Comparison of ENCODE assay signal across 8 mouse cellular contexts in the genomic region with DNA sequence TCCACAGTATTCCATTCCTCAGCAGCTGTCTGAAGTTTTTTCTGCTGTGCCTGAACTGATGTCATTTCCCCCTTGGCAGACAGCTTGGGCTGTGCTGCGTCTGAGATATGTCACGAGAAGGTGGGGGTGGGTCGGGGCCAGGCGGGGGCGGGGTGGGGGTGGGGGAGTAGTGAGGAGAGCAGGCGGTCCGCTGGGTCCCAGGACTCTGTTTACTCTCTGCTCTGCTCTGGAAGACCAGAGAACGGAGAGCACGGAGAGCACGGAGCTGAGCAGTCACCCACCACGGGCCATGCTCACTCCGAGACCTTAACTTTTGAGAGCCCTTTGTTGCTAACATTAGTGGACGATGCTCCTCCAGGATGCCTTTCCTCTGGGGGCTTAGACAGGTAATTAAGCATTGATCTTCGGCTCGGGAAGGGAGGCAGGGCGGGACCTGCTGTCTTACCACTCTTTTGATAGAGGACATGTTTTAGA. TPM values are rescaled to one million over a fixed set of nuclear protein-coding genes. Genes with fewer than 3 reads are reported as not detected.
DNase-seq lines count a peak whose midpoint lies in the region.

No protein-coding gene starts in this region.

- peak; percentile 97 for DNase-seq in heart, adult 11 months
- DNase-seq in heart, postnatal 25 days (ENCODE audit: low spot score) = no peak
- peak; percentile 78 to 83 for DNase-seq in heart, adult 18-20 months
- peak; percentile 66 for DNase-seq in kidney, postnatal 14 days
- peak; percentile 73 to 83 for DNase-seq in lung, postnatal 4 days
- DNase-seq in thymus, postnatal 14 days = no peak
- DNase-seq in cerebellum, postnatal 36 days = no peak
- DNase-seq in thymus, postnatal 25 days = no peak

- intact Hi-C loops in heart, postnatal 25 days (cut with DNase I) = no loop called here

RNA-seq across cellular contexts. Expression of a gene that starts 24.3 kb away (rescaled TPM):
- 10 to 100 TPM; 48.5 to 54.4 TPM for total RNA-seq in heart, postnatal 25 days (2021)
- total RNA-seq in heart, adult 18-20 months (2021) = 10 to 100 TPM; 46.9 to 60.7 TPM

RNA-seq across cellular contexts. Expression of a gene that starts 49.7 kb away (rescaled TPM):
- total RNA-seq in heart, postnatal 25 days (2021) = not detected
- total RNA-seq in heart, adult 18-20 months (2021) = not detected

RNA-seq across cellular contexts. Expression of a gene that starts 50.1 kb away (rescaled TPM):
- total RNA-seq in heart, postnatal 25 days (2021) = 1 to 10 TPM; 3.1 to 4.2 TPM
- 1 to 10 TPM; 2.0 to 2.8 TPM for total RNA-seq in heart, adult 18-20 months (2021)

RNA-seq across cellular contexts. Expression of a gene that starts 50.2 kb away (rescaled TPM):
- 10 to 100 TPM; 33.2 to 37.0 TPM for total RNA-seq in heart, postnatal 25 days (2021)
- total RNA-seq in heart, adult 18-20 months (2021) = 10 to 100 TPM; 34.6 to 38.1 TPM

Comparison
In these comparisons a context has a peak if more than half of its experiments do, and no peak if none do; other contexts are left out.
1. DNase-seq: peak in heart, adult 11 months (single experiment), heart, adult 18-20 months (2 of 2), kidney, postnatal 14 days (single experiment) and lung, postnatal 4 days (2 of 2); none in heart, postnatal 25 days (single experiment), thymus, postnatal 14 days (single experiment), cerebellum, postnatal 36 days (0 of 2) and thymus, postnatal 25 days (single experiment).